Mouse (Mus musculus) lung, postnatal 0 days (tissue): ENCODE results near the gene Zfp36l1. TPM values are rescaled to one million over a fixed set of nuclear protein-coding genes. Genes with fewer than 3 reads are reported as not detected.

Source experiments
- ATAC-seq: fragments of 200-750 bp; cut with Nextera tagmentation; 2 replicates; pipeline ENCODE4 v1.8.0; 2017; ENCODE audit warnings: moderate library complexity
- DNase-seq: peaks from one replicate; pipeline ENCODE4 v3.0.0-alpha.2; 2016; ENCODE audit warnings: low spot score
- H3K27ac ChIP-seq: fragments of 300-500 bp; sonication (generic); 2 replicates; pipeline ENCODE4 v1.5.1; 2014; ENCODE audit warnings: antibody characterized with exemption, mild to moderate bottlenecking, low read length, mixed read lengths
- H3K27me3 ChIP-seq: fragments of 300-500 bp; sonication (generic); replicated peaks from 2 replicates; pipeline ENCODE4 v1.6.1; 2014; ENCODE audit warnings: low read length, mixed read lengths; ENCODE audit not compliant: insufficient read depth
- H3K36me3 ChIP-seq: fragments of 300-500 bp; sonication (generic); 2 replicates; pipeline ENCODE4 v1.6.1; 2014; ENCODE audit warnings: low read length, mixed read lengths; ENCODE audit not compliant: insufficient read depth
- H3K4me1 ChIP-seq: fragments of 300-500 bp; sonication (generic); 2 replicates; pipeline ENCODE4 v1.6.1; 2014; ENCODE audit warnings: antibody characterized with exemption, low read depth, low read length, mixed read lengths; ENCODE audit not compliant: insufficient read depth
- H3K4me2 ChIP-seq: fragments of 300-500 bp; sonication (generic); replicated peaks from 2 replicates; pipeline ENCODE4 v1.6.1; 2014; ENCODE audit warnings: low read depth, mild to moderate bottlenecking, low read length, moderate library complexity, mixed read lengths
- H3K4me3 ChIP-seq: fragments of 300-500 bp; sonication (generic); 2 replicates; pipeline ENCODE4 v1.5.1; 2014; ENCODE audit warnings: low read depth, low read length
- H3K9ac ChIP-seq: fragments of 300-500 bp; sonication (generic); replicated peaks from 2 replicates; pipeline ENCODE4 v1.6.1; 2014; ENCODE audit warnings: low read depth, mild to moderate bottlenecking
- H3K9me3 ChIP-seq: fragments of 300-500 bp; sonication (generic); 2 replicates; pipeline ENCODE4 v1.6.1; 2016; ENCODE audit warnings: low read length, mixed read lengths
- CTCF ChIP-seq: IDR thresholded peaks from 2 replicates; pipeline ENCODE4 v1.5.1; 2016; ENCODE audit warnings: antibody characterized with exemption, mild to moderate bottlenecking
- EP300 ChIP-seq: IDR thresholded peaks from 2 replicates; pipeline ENCODE4 v1.6.1; 2016; ENCODE audit warnings: antibody characterized with exemption, mild to moderate bottlenecking, control low read depth
- WGBS: fragments of 180-500 bp; shearing (Covaris S2); extraction: QIAGEN DNeasy Blood & Tissue Kit; methylation state at CpG from one replicate; pipeline ENCODE4 v1.1.7; 2014; 5-methylcytosine and 5-hydroxymethylcytosine counted together
- polyA plus RNA-seq: library from polyadenylated mRNA; unstranded; fragments of >200 nt; fragmentation: Nextera tagmentation; extraction: Ambion mirVana; gene quantifications from 2 replicates; pipeline ENCODE4 v1.2.1, GENCODE M21; 2015

Gene Zfp36l1
- polyA plus RNA-seq, 1 experiment from 2014 or later, result 123 TPM

- Histone ChIP-seq H3K4me3 (no peak overlapping the region), H3K9ac (no peak overlapping the region), H3K4me2 (no peak overlapping the region), H3K27me3 (no peaks in the 10 kb centered on the region), H3K4me1 (no peaks in the 10 kb centered on the region; the same call in 1 of the 2 replicates), H3K27ac (no peak overlapping the region), H3K36me3 (no peaks in the 10 kb centered on the region), H3K9me3 (no peaks in the 10 kb centered on the region)
- TF ChIP-seq CTCF (no peak), EP300 (no peak)
- ATAC-seq (peak; percentile 25; the same call in 1 of the 2 replicates), DNase-seq (no peak)
- 69% methylated on average over 8 of the region's 8 CpGs for WGBS
These were observed 28.2 kb upstream of the Zfp36l1 start for GRCm38 (mm10) chr12:80141011-80141410.

GRCm38 (mm10) chr12:80137744-80138143 is 24.9 kb upstream of the Zfp36l1 start:
- H3K4me3 ChIP-seq, result no peak overlapping the region
- H3K27ac ChIP-seq, result no peak overlapping the region
- H3K4me1 ChIP-seq, result no peaks in the 10 kb centered on the region; the same call in 1 of the 2 replicates
- H3K4me2 ChIP-seq, result no peak overlapping the region
- 65% methylated on average over 1 of the region's 1 CpGs for WGBS
- H3K36me3 ChIP-seq, result no peaks in the 10 kb centered on the region
- H3K9ac ChIP-seq, result no peak overlapping the region
- H3K9me3 ChIP-seq, result no peaks in the 10 kb centered on the region
- DNase-seq, result no peak
- TF ChIP-seq EP300 (no peak), CTCF (0 out of 2 replicates have a peak, but pooled peaks have one; percentile 6)
- no peaks in the 10 kb centered on the region for H3K27me3 ChIP-seq
- no peak for ATAC-seq

- H3K4me2 ChIP-seq, result no peak overlapping the region
- H3K27ac ChIP-seq, result no peak overlapping the region
- H3K4me3 ChIP-seq, result no peak overlapping the region
- no peak overlapping the region for H3K9ac ChIP-seq
- no peak for ATAC-seq
- H3K4me1 ChIP-seq, result no peaks in the 10 kb centered on the region; the same call in 1 of the 2 replicates
- TF ChIP-seq CTCF, result no peak
- no peak for TF ChIP-seq EP300
- H3K36me3 ChIP-seq, result no peaks in the 10 kb centered on the region
- H3K9me3 ChIP-seq, result no peaks in the 10 kb centered on the region
- no peaks in the 10 kb centered on the region for H3K27me3 ChIP-seq
- WGBS, result 76% methylated on average over 6 of the region's 6 CpGs
- DNase-seq, result no peak
These were observed 24.4 kb upstream of the Zfp36l1 start for GRCm38 (mm10) chr12:80137246-80137645.

GRCm38 (mm10) chr12:80136264-80136930 is 23.6 kb upstream of the Zfp36l1 start:
- Histone ChIP-seq H3K36me3 (no peaks in the 10 kb centered on the region), H3K27ac (0 out of 2 replicates have a peak overlapping the region, but pooled peaks have one; percentile 3), H3K27me3 (no peaks in the 10 kb centered on the region), H3K4me2 (no peak overlapping the region), H3K4me1 (peaks cover 6% of the 10 kb centered on the region; the same call in 1 of the 2 replicates), H3K4me3 (no peak overlapping the region), H3K9me3 (no peaks in the 10 kb centered on the region), H3K9ac (no peak overlapping the region)
- DNase-seq (peak; percentile 71), ATAC-seq (no peak)
- TF ChIP-seq CTCF, result no peak
- no peak for TF ChIP-seq EP300
- WGBS, result 69% methylated on average over 12 of the region's 12 CpGs

- Histone ChIP-seq H3K4me2 (no peak overlapping the region), H3K4me1 (peaks cover 14% of the 10 kb centered on the region), H3K36me3 (no peaks in the 10 kb centered on the region), H3K9ac (no peak overlapping the region), H3K4me3 (no peak overlapping the region), H3K27me3 (no peaks in the 10 kb centered on the region), H3K9me3 (no peaks in the 10 kb centered on the region), H3K27ac (no peak overlapping the region)
- no peak; the same call in none of the 2 replicates for TF ChIP-seq EP300
- no peak for TF ChIP-seq CTCF
- DNase-seq, result peak; percentile 73
- ATAC-seq, result peak; percentile 7
- 63% methylated on average over 8 of the region's 8 CpGs for WGBS
These were observed 22.4 kb upstream of the Zfp36l1 start for GRCm38 (mm10) chr12:80135173-80135572.

GRCm38 (mm10) chr12:80133011-80133545 is 20.3 kb upstream of the Zfp36l1 start:
- Histone ChIP-seq H3K9ac (no peak overlapping the region), H3K4me3 (no peak overlapping the region; the same call in 1 of the 2 replicates), H3K36me3 (no peaks in the 10 kb centered on the region), H3K27ac (peak overlapping the region; percentile 99), H3K9me3 (no peaks in the 10 kb centered on the region), H3K4me1 (peaks cover 22% of the 10 kb centered on the region), H3K27me3 (no peaks in the 10 kb centered on the region), H3K4me2 (peak overlapping the region; percentile 59)
- TF ChIP-seq CTCF, result peak; percentile 39
- TF ChIP-seq EP300, result no peak
- ATAC-seq (peak; percentile 4; the same call in 1 of the 2 replicates), DNase-seq (no peak)
- WGBS, result 32% methylated on average over 9 of the region's 9 CpGs
